Mouse (Mus musculus) embryonic facial prominence, embryonic 11.5 days (tissue): Measurements from ENCODE around the gene Ptgir. TPM values are rescaled to one million over a fixed set of nuclear protein-coding genes. Genes with fewer than 3 reads are reported as not detected.
A peak's percentile ranks its signal among the peaks of the same experiment; 100 is the strongest.
"Not testable (repeated sequence)": the region's sequence is repeated elsewhere in the genome, so short reads cannot be mapped to it uniquely, and the experiment has no call there.

Experiments used
- ATAC-seq: fragments of 200-750 bp; cut with Nextera tagmentation; replicated peaks from 2 replicates; pipeline ENCODE4 v1.8.0; 2017; ENCODE audit warnings: low read depth; ENCODE audit not compliant: insufficient number of reproducible peaks, low FRiP score, low TSS enrichment
- DNase-seq: peaks from one replicate; pipeline ENCODE4 v3.0.0-alpha.2; 2015; ENCODE audit warnings: low spot score
- H3K27ac ChIP-seq: fragments of 300-500 bp; sonication (generic); replicated peaks from 2 replicates; pipeline ENCODE4 v1.5.1; 2014; ENCODE audit warnings: mild to moderate bottlenecking, low read depth, low read length, control low read depth
- H3K27me3 ChIP-seq: fragments of 300-500 bp; sonication (generic); 2 replicates; pipeline ENCODE4 v1.6.1; 2014; ENCODE audit warnings: mild to moderate bottlenecking, low read length, moderate library complexity, mixed read lengths; ENCODE audit not compliant: control insufficient read depth, insufficient read depth
- H3K36me3 ChIP-seq: fragments of 300-500 bp; sonication (generic); replicated peaks from 2 replicates; pipeline ENCODE4 v1.6.1; 2014; ENCODE audit warnings: low read depth, mild to moderate bottlenecking, low read length, moderate library complexity, mixed read lengths; ENCODE audit not compliant: control insufficient read depth, insufficient read depth
- H3K4me1 ChIP-seq: fragments of 300-500 bp; sonication (generic); 2 replicates; pipeline ENCODE4 v1.6.1; 2014; ENCODE audit warnings: low read length, mixed read lengths; ENCODE audit not compliant: control insufficient read depth, insufficient read depth
- H3K4me2 ChIP-seq: fragments of 300-500 bp; sonication (generic); 2 replicates; pipeline ENCODE4 v1.6.1; 2014; ENCODE audit warnings: low read depth, mild to moderate bottlenecking, control low read depth, low read length, moderate library complexity
- H3K4me3 ChIP-seq: fragments of 300-500 bp; sonication (generic); 2 replicates; pipeline ENCODE4 v1.5.1; 2014; ENCODE audit warnings: low read depth, low read length, control low read depth
- H3K9ac ChIP-seq: fragments of 300-500 bp; sonication (generic); replicated peaks from 2 replicates; pipeline ENCODE4 v1.6.1; 2014; ENCODE audit warnings: mild to moderate bottlenecking, control low read depth, low read length
- H3K9me3 ChIP-seq: fragments of 300-500 bp; sonication (generic); replicated peaks from 2 replicates; pipeline ENCODE4 v1.6.1; 2016; ENCODE audit warnings: mild to moderate bottlenecking, low read length, inconsistent platforms, mixed read lengths; ENCODE audit not compliant: control insufficient read depth
- WGBS: fragments of 180-500 bp; shearing (Covaris S2); extraction: QIAGEN DNeasy Blood & Tissue Kit; methylation state at CpG from one replicate; pipeline ENCODE4 v1.1.7; 2014; 5-methylcytosine and 5-hydroxymethylcytosine counted together
- polyA plus RNA-seq: library from polyadenylated mRNA; unstranded; fragments of >200 nt; fragmentation: Nextera tagmentation; extraction: Ambion mirVana; gene quantifications from 2 replicates; pipeline ENCODE4 v1.2.1, GENCODE M21; 2014

Ptgir gene
- polyA plus RNA-seq, 1 experiment from 2014 or later, result 0.87 TPM

GRCm38 (mm10) chr7:16947959-16948361 lies 41.7 kb downstream of the Ptgir start:
- no peak overlapping the region for H3K4me2 ChIP-seq
- peaks cover 46% of the 10 kb centered on the region for H3K27me3 ChIP-seq
- DNase-seq, result no peak
- no peak for ATAC-seq
- no peak overlapping the region for H3K27ac ChIP-seq
- no peak overlapping the region for H3K4me3 ChIP-seq
- no peaks in the 10 kb centered on the region for H3K36me3 ChIP-seq
- no peak overlapping the region for H3K9ac ChIP-seq
- 9% methylated on average over 4 of the region's 4 CpGs for WGBS
- H3K4me1 ChIP-seq, result peaks cover 11% of the 10 kb centered on the region
- no peaks in the 10 kb centered on the region for H3K9me3 ChIP-seq

DNA sequence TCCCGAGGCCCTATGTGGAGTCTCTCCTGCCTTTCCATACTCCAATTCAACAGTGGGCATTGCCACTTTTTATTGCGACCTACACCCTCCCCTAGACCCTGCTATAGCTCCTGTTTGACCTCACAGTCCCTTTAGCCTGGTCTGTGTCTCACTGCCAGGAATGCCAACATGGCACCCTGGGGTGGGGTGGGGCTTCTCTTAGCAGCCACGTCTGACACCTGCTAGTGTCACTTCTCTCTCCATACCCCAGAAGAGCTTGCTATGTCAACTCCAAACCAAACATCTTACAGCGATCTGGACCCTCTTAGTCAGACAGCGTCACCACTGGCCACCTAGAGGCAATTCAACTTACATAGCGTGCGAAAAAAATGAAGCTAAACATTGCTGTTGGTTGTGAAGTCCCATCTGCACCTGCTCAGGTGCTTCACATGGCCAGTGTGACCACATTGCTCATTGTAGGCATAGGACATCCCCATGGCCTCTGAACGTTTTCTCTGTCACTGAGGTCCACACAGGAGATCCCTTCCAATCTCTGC lies 42.7 kb downstream of the Ptgir start:
- no peak overlapping the region for H3K27ac ChIP-seq
- H3K4me1 ChIP-seq, result peaks cover 11% of the 10 kb centered on the region
- 51% methylated on average over 8 of the region's 8 CpGs for WGBS
- H3K4me3 ChIP-seq, result no peak overlapping the region
- no peak for ATAC-seq
- no peak overlapping the region for H3K9ac ChIP-seq
- no peaks in the 10 kb centered on the region for H3K9me3 ChIP-seq
- no peaks in the 10 kb centered on the region for H3K36me3 ChIP-seq
- H3K27me3 ChIP-seq, result peaks cover 46% of the 10 kb centered on the region
- DNase-seq, result no peak
- no peak overlapping the region for H3K4me2 ChIP-seq

- no peak overlapping the region for H3K27ac ChIP-seq
- peak overlapping the region; percentile 20; the same call in 1 of the 2 replicates for H3K4me3 ChIP-seq
- no peaks in the 10 kb centered on the region for H3K9me3 ChIP-seq
- peak overlapping the region; percentile 30 for H3K9ac ChIP-seq
- H3K36me3 ChIP-seq, result no peaks in the 10 kb centered on the region
- peak overlapping the region; percentile 63 for H3K4me2 ChIP-seq
- DNase-seq, result peak; percentile 87
- H3K27me3 ChIP-seq, result peaks cover 45% of the 10 kb centered on the region
- ATAC-seq, result peak; percentile 40
- 13% methylated on average over 29 of the region's 29 CpGs for WGBS
- peaks cover 11% of the 10 kb centered on the region for H3K4me1 ChIP-seq
Observed at GRCm38 (mm10) chr7:16949908-16950841, 43.9 kb downstream of the Ptgir start.

DNA sequence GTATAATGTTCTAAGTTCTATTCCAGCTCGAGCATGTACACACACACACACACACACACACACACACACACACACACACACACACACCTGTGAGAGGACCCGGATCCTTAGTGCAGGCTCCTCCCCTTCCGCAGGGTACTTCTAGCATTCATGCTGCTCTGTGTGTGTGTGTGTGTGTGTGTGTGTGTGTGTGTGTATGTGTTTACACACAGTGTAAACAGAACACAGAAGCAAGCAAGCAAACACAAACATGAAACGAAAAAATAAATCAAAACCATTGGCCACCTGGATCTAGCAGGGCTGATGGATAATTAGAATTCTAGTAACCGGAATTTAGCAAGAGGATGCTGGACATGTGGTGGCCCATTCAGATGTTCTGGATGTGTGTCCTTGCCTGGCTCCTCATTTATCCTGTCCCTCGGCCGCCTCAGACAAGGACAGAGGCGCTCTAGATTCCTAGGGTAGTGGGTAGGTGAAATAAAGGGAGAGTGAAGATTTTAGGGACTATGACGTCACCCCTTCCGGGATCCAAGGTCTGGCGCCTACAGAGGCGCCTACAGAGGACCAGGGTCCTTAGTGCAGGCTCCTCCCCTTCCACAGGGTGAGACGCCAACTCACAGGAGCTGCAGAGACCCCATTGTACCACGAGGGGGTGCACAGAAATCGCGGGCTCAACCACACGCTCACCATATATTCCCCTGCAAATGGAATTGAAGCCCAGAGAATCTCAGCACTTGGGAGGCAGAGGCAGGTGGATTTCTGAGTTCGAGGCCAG lies 44.8 kb downstream of the Ptgir start:
- peak; percentile 46; the same call in 1 of the 2 replicates for ATAC-seq
- Histone ChIP-seq H3K9ac (no peak overlapping the region), H3K4me3 (no peak overlapping the region), H3K36me3 (no peaks in the 10 kb centered on the region), H3K4me1 (peaks cover 11% of the 10 kb centered on the region), H3K27me3 (peaks cover 36% of the 10 kb centered on the region), H3K27ac (no peak overlapping the region), H3K4me2 (no peak overlapping the region), H3K9me3 (no peaks in the 10 kb centered on the region)
- peak; percentile 89 for DNase-seq
- WGBS, result 29% methylated on average over 18 of the region's 18 CpGs

GRCm38 (mm10) chr7:16953776-16954175 lies 47.5 kb downstream of the Ptgir start:
- H3K9me3 ChIP-seq, H3K36me3 ChIP-seq, H3K4me3 ChIP-seq, H3K4me1 ChIP-seq, H3K9ac ChIP-seq, H3K4me2 ChIP-seq, H3K27ac ChIP-seq, ATAC-seq, DNase-seq: not testable (repeated sequence)
- WGBS, result 63% methylated on average over 2 of the region's 2 CpGs
- peaks cover 10% of the 10 kb centered on the region for H3K27me3 ChIP-seq

DNA sequence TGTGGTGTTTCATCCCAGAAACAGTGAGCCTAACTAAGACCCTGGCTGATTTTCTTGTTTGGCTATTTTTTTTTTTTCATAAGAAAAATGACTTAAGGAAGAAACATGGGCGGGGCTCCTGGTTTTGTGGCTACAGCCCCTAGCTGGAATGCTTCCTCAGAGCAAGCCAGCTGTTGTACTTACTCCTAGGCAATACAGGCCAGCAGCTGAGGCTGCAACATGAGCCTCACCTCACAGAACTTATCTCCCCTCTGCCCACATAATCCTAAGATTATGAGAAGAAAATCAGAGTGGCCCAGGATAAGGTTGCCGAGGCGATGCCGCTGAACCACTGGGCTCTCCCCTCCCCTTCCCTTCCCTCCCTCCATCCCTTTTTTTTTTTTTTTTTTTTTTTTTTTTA lies 49.4 kb downstream of the Ptgir start:
- H3K36me3 ChIP-seq, result no peaks in the 10 kb centered on the region
- peaks cover 3% of the 10 kb centered on the region for H3K4me1 ChIP-seq
- 75% methylated on average over 4 of the region's 4 CpGs for WGBS
- no peaks in the 10 kb centered on the region for H3K9me3 ChIP-seq
- no peak overlapping the region for H3K4me3 ChIP-seq
- DNase-seq (no peak), ATAC-seq (no peak)
- H3K27ac ChIP-seq, result no peak overlapping the region
- H3K4me2 ChIP-seq, result no peak overlapping the region
- no peak overlapping the region for H3K9ac ChIP-seq
- no peaks in the 10 kb centered on the region for H3K27me3 ChIP-seq

- DNase-seq (no peak), ATAC-seq (no peak)
- H3K27me3 ChIP-seq, result no peaks in the 10 kb centered on the region
- H3K36me3 ChIP-seq, result no peaks in the 10 kb centered on the region; the same call in 1 of the 2 replicates
- no peak overlapping the region for H3K4me3 ChIP-seq
- no peak overlapping the region for H3K27ac ChIP-seq
- H3K9ac ChIP-seq, result no peak overlapping the region
- H3K4me2 ChIP-seq, result no peak overlapping the region
- peaks cover 3% of the 10 kb centered on the region for H3K4me1 ChIP-seq
- 69% methylated on average over 15 of the region's 15 CpGs for WGBS
- no peaks in the 10 kb centered on the region for H3K9me3 ChIP-seq
Observed at GRCm38 (mm10) chr7:16956410-16957265, 50.3 kb downstream of the Ptgir start.
